In the genomic region with DNA sequence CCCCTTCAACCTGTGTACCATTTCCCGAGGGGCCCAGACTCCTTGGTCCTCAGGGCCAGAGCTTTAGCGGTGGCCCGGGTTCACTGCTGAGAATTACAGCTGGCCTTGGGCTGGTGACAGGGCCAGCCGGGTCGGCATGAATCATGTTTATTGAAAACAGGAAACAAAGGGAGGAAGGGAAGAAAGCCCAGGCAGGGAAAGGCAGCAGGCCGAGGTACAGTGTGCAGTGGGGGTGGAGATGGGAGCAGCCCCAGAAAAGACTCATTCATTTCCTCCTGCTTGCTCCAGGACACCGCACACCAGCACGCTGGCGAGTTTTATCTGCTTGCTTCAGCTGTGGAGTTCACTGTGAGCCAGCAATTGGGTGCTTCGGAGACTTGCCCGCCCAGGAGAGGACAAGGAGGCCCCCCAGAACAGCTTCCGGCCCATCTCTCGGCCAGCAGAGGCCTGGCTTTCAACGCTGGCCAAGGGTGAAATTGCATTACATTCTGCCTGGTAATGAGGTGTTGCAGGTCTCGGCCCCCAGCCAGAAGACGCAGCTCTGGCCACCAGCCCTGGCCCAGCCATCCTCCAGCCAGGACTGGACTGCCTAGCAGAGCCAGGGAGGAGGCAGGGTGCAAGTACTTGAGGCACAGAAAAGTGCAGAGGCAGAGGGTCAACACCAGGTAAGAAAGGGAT, we compare ENCODE assay signal across 8 mouse cellular contexts. TPM values are rescaled to one million over a fixed set of nuclear protein-coding genes. Genes with fewer than 3 reads are reported as not detected.
DNase-seq lines count a peak whose midpoint lies in the region; TF ChIP-seq lines count a peak whose summit lies in the region.

No protein-coding gene starts in this region.

- DNase-seq in kidney, adult 2 months, result peak; percentile 8
- no peak for DNase-seq in kidney, adult 11 months
- peak; percentile 54 for DNase-seq in cerebellum, adult 9-10 months
- peak; percentile 32 for DNase-seq in gastrocnemius, postnatal 10 days
- DNase-seq in layer of hippocampus, adult 9-11 months, result peak; percentile 54
- peak; percentile 16 for DNase-seq in lung, postnatal 25 days (ENCODE audit: low spot score)
- DNase-seq in thymus, adult 18-20 months, result no peak
- no peak for DNase-seq in thymus, postnatal 10 days (ENCODE audit: low spot score in 2 of 2)

- TF ChIP-seq POLR2A in kidney, adult 2 months (IDR thresholded peaks at IDR 0.05; ENCODE audit: low read depth, low read length), result no peak

- 4% methylated on average over 16 of the region's 16 CpGs for WGBS in kidney, adult 2 months

- H3K36me3 ChIP-seq in kidney, adult 2 months (ENCODE audit: control insufficient read depth, insufficient read depth, low read length), result no peaks in the 10 kb centered on the region

- H3K27ac ChIP-seq in kidney, adult 2 months (ENCODE audit: insufficient read depth, low read depth, low read length), result no peak overlapping the region

- no peaks in the 10 kb centered on the region for H3K4me1 ChIP-seq in kidney, adult 2 months (ENCODE audit: control insufficient read depth, insufficient read depth, low read length)

- H3K27me3 ChIP-seq in kidney, adult 2 months (replicated peaks; ENCODE audit: control insufficient read depth, insufficient read depth, low read length), result no peaks in the 10 kb centered on the region

- no peak overlapping the region for H3K4me3 ChIP-seq in kidney, adult 2 months (ENCODE audit: insufficient read depth, low read depth, low read length)

- TF ChIP-seq CTCF in kidney, adult 2 months (conservative IDR thresholded peaks at IDR 0.05; ENCODE audit: insufficient read depth, insufficient read length, low read depth, low read length), result no peak

RNA-seq across cellular contexts. Expression of a gene that starts 18.8 kb away (rescaled TPM):
- polyA plus RNA-seq in kidney, adult 2 months (2012; rRNA removed), result 0.03 TPM in 2 replicates
- under 1 TPM; 0.07 to 0.29 TPM for total RNA-seq in gastrocnemius, postnatal 10 days (2021)

Comparison
In these comparisons a context has a peak if more than half of its experiments do, and no peak if none do; other contexts are left out.
1. DNase-seq: peak in kidney, adult 2 months (single experiment), cerebellum, adult 9-10 months (single experiment), gastrocnemius, postnatal 10 days (single experiment), layer of hippocampus, adult 9-11 months (single experiment) and lung, postnatal 25 days (single experiment); none in kidney, adult 11 months (single experiment), thymus, adult 18-20 months (0 of 2) and thymus, postnatal 10 days (0 of 2).